Mouse (Mus musculus) liver, embryonic 12.5 days (tissue): Measurements from ENCODE around the gene Tiam1. TPM values are rescaled to one million over a fixed set of nuclear protein-coding genes. Genes with fewer than 3 reads are reported as not detected.

Experiments
- ATAC-seq: fragments of 200-750 bp; cut with Nextera tagmentation; 2 replicates; pipeline ENCODE4 v1.8.0; 2017; ENCODE audit warnings: moderate number of reproducible peaks, mild to moderate bottlenecking, moderate library complexity
- H3K27ac ChIP-seq: fragments of 300-500 bp; sonication (generic); 2 replicates; pipeline ENCODE4 v1.5.1; 2016; ENCODE audit warnings: mild to moderate bottlenecking
- H3K27me3 ChIP-seq: fragments of 300-500 bp; sonication (generic); replicated peaks from 2 replicates; pipeline ENCODE4 v1.6.1; 2016; ENCODE audit warnings: mild to moderate bottlenecking, moderate library complexity
- H3K36me3 ChIP-seq: fragments of 300-500 bp; sonication (generic); 2 replicates; pipeline ENCODE4 v1.6.1; 2016; ENCODE audit warnings: mild to moderate bottlenecking, moderate library complexity
- H3K4me1 ChIP-seq: fragments of 300-500 bp; sonication (generic); 2 replicates; pipeline ENCODE4 v1.6.1; 2016
- H3K4me2 ChIP-seq: fragments of 300-500 bp; sonication (generic); 2 replicates; pipeline ENCODE4 v1.6.1; 2016; ENCODE audit warnings: mild to moderate bottlenecking, moderate library complexity
- H3K4me3 ChIP-seq: fragments of 300-500 bp; sonication (generic); 2 replicates; pipeline ENCODE4 v1.5.1; 2016; ENCODE audit warnings: mild to moderate bottlenecking, moderate library complexity
- H3K9ac ChIP-seq: fragments of 300-500 bp; sonication (generic); 2 replicates; pipeline ENCODE4 v1.6.1; 2016; ENCODE audit warnings: mild to moderate bottlenecking, moderate library complexity
- H3K9me3 ChIP-seq: fragments of 300-500 bp; sonication (generic); replicated peaks from 2 replicates; pipeline ENCODE4 v1.6.1; 2016; ENCODE audit warnings: mild to moderate bottlenecking, moderate library complexity
- WGBS: fragments of 180-500 bp; shearing (Covaris S2); methylation state at CpG from one replicate; pipeline ENCODE4 v1.1.7; 2016; ENCODE audit not compliant: insufficient replicate concordance; 5-methylcytosine and 5-hydroxymethylcytosine counted together
- polyA plus RNA-seq: library from polyadenylated mRNA; unstranded; fragments of >200 nt; fragmentation: Nextera tagmentation; extraction: Ambion mirVana; gene quantifications from 2 replicates; pipeline ENCODE4 v1.2.1, GENCODE M21; 2016

Tiam1 gene
- polyA plus RNA-seq, 1 experiment from 2014 or later, result 9.7 TPM

DNA sequence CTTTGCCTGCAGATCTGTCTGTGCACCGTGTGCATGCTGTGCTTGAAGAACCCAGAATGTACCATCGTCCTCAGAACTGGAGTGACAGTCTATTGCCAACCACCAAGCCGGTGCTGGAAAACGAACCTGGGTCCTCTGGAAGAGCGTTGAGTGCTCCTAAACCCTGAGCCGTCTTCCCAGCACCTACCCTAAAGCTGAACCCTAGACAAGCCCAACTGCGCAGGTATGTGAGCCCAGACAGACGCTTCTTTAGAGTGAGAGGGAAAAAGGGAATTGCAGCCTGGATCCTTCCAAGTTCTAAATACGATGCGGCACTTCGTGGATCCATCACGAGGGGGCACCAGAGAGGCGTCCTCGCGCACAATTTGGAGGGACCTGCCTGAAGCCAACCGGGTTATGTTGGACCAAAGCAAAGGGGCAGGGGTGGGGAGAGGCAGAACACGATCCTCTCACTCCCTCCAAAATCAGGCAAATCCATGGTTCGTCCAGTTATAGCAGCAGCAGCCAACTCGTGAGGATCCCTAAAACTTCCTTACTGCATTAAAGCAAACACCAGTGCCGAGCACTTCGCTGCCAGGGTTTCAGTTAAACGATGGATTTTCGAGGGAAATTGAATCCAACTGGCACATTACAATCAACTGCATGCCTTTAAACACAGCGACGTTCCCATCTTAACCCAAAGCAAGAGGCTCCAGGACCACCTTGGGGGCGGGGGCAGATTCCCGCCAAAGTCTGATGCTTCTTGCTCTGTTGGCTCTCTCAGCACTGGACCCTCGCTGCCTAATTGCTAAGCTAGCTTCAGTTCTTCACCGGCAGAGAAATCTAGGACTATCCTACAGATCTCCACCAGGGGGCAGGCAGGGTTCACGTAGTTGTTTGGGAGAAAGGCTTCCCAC is 369.7 kb downstream of the Tiam1 start:
- peak; percentile 51 for ATAC-seq
- Histone ChIP-seq H3K9me3 (peaks cover 9% of the 10 kb centered on the region), H3K4me2 (peak overlapping the region; percentile 71), H3K4me1 (peaks cover 4% of the 10 kb centered on the region; the same call in 1 of the 2 replicates), H3K4me3 (peak overlapping the region; percentile 40), H3K27ac (no peak overlapping the region), H3K36me3 (no peaks in the 10 kb centered on the region), H3K9ac (no peak overlapping the region; the same call in 1 of the 2 replicates), H3K27me3 (peaks cover 6% of the 10 kb centered on the region)
- 9% methylated on average over 30 of the region's 30 CpGs for WGBS

DNA sequence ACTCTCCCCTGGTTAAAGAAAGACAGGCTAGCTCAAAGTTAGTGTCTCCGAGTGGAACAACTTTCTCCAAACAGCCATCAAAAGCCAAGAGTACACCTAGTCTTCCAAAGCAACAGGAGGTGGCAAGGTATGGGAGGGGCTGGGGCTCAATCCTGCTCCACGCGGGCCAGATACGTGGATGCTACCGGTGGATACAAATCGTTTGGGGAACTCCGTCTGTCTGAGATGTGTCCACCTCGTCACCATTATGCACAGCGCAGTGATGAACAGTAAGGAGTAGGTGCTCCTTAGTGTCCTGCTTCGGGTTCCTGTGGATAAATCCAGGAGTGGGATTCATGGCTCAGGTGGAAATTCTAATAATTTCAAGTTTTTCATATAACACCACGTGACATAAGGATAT is 377.6 kb downstream of the Tiam1 start:
- WGBS, result 69% methylated on average over 11 of the region's 11 CpGs
- Histone ChIP-seq H3K9ac (no peak overlapping the region), H3K9me3 (peaks cover 9% of the 10 kb centered on the region), H3K36me3 (no peaks in the 10 kb centered on the region), H3K4me3 (no peak overlapping the region), H3K4me1 (no peaks in the 10 kb centered on the region), H3K4me2 (no peak overlapping the region), H3K27me3 (no peaks in the 10 kb centered on the region), H3K27ac (no peak overlapping the region)
- no peak for ATAC-seq

DNA sequence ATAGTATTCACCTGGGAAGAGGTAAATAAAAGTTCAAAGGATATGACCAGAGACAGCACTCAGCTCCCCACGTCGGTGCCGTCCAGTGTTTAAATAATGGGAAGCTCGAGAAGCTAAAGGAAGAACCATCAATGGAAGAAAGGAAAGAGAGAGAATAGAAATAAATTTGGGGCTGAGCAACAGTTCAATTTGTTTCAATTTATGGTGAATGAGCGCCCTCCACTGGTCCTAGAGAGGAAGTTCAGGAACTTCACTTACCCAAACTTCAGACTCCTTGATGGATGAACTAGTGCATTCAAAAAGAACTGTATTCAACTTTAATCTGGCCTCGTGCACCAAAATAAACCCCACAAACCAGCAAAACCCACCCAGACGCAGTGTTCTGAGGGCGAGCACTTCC is 378.1 kb downstream of the Tiam1 start:
- 14% methylated on average over 8 of the region's 8 CpGs for WGBS
- Histone ChIP-seq H3K9me3 (peaks cover 9% of the 10 kb centered on the region), H3K9ac (no peak overlapping the region), H3K4me2 (no peak overlapping the region), H3K4me1 (no peaks in the 10 kb centered on the region), H3K27ac (no peak overlapping the region), H3K4me3 (no peak overlapping the region), H3K36me3 (no peaks in the 10 kb centered on the region), H3K27me3 (no peaks in the 10 kb centered on the region)
- no peak for ATAC-seq

DNA sequence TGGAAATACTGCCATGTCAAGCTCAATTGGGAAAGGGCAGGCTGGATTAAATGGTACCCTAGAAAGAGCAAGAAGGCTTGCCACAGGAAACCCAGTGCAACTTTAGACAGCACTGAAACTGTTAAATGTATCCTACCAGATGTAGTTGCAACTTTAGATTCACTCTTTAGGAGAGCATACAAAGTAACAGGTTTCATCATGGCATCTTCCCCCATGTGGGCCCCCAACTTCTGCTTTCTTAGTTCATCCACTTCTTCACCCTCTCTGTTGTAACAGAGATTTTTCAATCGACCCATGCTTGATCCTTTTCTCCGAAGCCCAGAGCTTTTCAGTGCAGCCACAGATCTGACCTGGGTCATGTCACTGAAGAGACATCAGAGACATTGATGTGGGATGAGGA is 379.8 kb downstream of the Tiam1 start:
- WGBS, result 51% methylated on average over 2 of the region's 2 CpGs
- Histone ChIP-seq H3K4me3 (no peak overlapping the region), H3K4me1 (no peaks in the 10 kb centered on the region)

DNA sequence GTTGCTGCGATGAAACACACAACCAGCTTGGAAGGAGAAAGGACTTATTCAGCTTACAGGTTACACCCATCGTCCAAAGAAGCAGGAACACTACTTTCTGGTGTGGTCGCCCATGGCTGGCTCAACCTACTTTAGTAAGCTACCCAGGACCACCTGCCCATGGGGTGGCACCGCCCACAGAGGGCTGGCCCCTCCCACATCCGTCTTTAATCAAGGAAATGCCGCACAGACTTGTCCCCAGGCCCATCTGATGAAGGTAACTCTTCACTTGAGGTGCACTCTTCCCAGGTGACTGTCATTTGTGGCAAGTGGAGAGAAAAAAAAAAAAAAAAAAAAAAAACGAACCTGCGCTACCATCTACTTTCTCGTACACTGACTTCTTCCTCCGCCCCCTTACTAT is 381.0 kb downstream of the Tiam1 start:
- WGBS, result 56% methylated on average over 10 of the region's 10 CpGs
- no peak for ATAC-seq
- Histone ChIP-seq H3K27ac (no peak overlapping the region), H3K4me1 (no peaks in the 10 kb centered on the region), H3K9me3 (no peaks in the 10 kb centered on the region), H3K9ac (no peak overlapping the region), H3K27me3 (no peaks in the 10 kb centered on the region), H3K4me2 (no peak overlapping the region), H3K36me3 (no peaks in the 10 kb centered on the region), H3K4me3 (no peak overlapping the region)

More for the DNA sequence above, 379.8 kb downstream of the Tiam1 start:
- H3K9me3 ChIP-seq, result no peaks in the 10 kb centered on the region
- no peak overlapping the region for H3K4me2 ChIP-seq
- H3K27me3 ChIP-seq, result no peaks in the 10 kb centered on the region
- no peaks in the 10 kb centered on the region for H3K36me3 ChIP-seq
- no peak for ATAC-seq
- H3K27ac ChIP-seq, result no peak overlapping the region
- H3K9ac ChIP-seq, result no peak overlapping the region

DNA sequence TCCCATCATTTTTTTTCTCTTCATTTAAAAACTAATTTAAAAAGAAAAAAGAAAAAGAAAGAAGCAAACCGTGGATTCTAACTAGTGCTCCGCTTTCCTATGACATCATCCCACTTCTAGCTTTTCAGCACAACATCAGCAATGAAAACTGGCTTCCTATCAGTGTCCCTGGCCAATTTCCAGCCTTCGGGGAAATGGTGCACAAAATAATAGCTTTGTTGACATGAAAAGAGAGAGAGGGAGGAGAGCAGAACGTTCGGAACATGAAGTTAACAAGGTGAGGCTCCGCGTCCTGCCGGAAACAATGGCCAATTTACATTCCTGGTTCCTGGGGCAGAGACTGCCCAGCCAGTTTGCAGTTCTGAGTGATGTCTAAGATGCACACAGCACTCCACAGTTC is 381.5 kb downstream of the Tiam1 start:
- no peak for ATAC-seq
- Histone ChIP-seq H3K9me3 (no peaks in the 10 kb centered on the region), H3K27ac (no peak overlapping the region)

DNA sequence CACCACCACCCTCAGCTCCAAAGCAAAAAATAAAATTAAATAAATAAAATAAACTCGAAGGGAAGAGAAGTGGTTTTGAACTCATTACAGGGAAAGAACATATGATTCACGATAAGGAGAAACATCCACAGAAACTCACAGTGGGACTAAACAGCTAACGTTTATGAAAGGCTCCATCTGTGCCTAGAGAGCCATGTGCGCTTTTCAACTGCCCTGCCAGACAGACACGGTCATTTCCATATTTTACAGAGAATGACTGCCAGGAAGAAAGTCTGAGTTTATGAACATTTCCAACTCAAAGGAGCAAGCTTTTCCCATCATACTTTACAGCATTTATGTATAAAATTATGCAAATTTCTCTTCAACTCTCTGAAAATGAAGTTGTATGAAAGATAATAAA is 386.2 kb downstream of the Tiam1 start:
- no peaks in the 10 kb centered on the region for H3K4me1 ChIP-seq
- no peak for ATAC-seq
- WGBS, result 69% methylated on average over 5 of the region's 5 CpGs
- no peak overlapping the region for H3K4me3 ChIP-seq
- no peaks in the 10 kb centered on the region for H3K9me3 ChIP-seq
- no peak overlapping the region for H3K9ac ChIP-seq
- H3K27ac ChIP-seq, result no peak overlapping the region
- H3K4me2 ChIP-seq, result no peak overlapping the region
- no peaks in the 10 kb centered on the region for H3K36me3 ChIP-seq
- no peaks in the 10 kb centered on the region for H3K27me3 ChIP-seq

More for the DNA sequence above, 381.5 kb downstream of the Tiam1 start:
- Histone ChIP-seq H3K4me1 (no peaks in the 10 kb centered on the region), H3K4me2 (no peak overlapping the region), H3K36me3 (no peaks in the 10 kb centered on the region), H3K27me3 (no peaks in the 10 kb centered on the region), H3K4me3 (no peak overlapping the region), H3K9ac (no peak overlapping the region)
- 73% methylated on average over 8 of the region's 8 CpGs for WGBS

DNA sequence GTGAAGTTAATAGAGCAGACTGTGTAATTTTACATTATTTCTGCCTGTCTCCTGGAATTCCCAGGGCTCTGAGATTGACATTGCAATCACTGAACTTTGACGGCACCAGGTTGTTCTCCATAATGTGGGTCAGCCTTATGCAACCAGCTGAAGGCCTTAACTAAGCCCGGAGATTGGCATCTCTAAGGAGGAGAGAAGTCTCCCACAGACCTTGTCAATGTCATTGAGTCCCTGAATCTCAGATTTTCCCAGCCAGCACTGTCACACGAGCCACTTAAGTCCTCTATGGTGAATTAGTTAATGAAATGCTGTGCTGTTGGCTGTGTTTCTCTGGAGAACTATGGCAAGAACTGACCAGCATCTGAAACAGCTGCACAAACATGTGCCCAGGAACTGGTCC is 388.9 kb downstream of the Tiam1 start:
- 64% methylated on average over 3 of the region's 3 CpGs for WGBS
- H3K36me3 ChIP-seq, result no peaks in the 10 kb centered on the region
- H3K4me3 ChIP-seq, result no peak overlapping the region
- ATAC-seq, result no peak
- 0 out of 2 replicates have a peak, but pooled peaks cover 6% of the 10 kb centered on the region for H3K9me3 ChIP-seq
- H3K27me3 ChIP-seq, result no peaks in the 10 kb centered on the region
- H3K4me1 ChIP-seq, result no peaks in the 10 kb centered on the region
- H3K9ac ChIP-seq, result no peak overlapping the region
- no peak overlapping the region for H3K4me2 ChIP-seq
- no peak overlapping the region for H3K27ac ChIP-seq

DNA sequence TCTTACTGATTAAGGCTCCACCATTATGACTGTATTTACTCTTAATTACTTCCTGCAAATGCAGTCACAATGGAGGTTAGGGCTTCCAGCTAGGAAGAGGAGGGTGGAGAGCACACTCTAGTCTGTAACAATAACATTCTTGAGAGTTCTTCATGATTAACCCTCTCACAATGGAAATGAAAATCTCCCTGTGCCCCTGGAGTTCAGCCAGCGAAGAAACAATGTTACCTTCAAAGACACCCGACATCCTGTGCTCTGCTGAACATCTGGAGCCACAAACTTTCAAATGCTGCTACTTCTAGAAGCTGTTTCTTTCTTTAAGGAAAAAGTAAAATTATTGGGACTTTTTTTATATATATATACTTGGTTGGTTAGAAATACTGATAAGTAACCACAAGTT is 395.7 kb downstream of the Tiam1 start:
- Histone ChIP-seq H3K9ac (no peak overlapping the region), H3K4me1 (no peaks in the 10 kb centered on the region), H3K27ac (no peak overlapping the region), H3K4me2 (no peak overlapping the region), H3K36me3 (no peaks in the 10 kb centered on the region), H3K4me3 (no peak overlapping the region), H3K27me3 (no peaks in the 10 kb centered on the region), H3K9me3 (0 out of 2 replicates have a peak, but pooled peaks cover 7% of the 10 kb centered on the region)
- ATAC-seq, result no peak
- WGBS, result 44% methylated on average over 2 of the region's 2 CpGs

DNA sequence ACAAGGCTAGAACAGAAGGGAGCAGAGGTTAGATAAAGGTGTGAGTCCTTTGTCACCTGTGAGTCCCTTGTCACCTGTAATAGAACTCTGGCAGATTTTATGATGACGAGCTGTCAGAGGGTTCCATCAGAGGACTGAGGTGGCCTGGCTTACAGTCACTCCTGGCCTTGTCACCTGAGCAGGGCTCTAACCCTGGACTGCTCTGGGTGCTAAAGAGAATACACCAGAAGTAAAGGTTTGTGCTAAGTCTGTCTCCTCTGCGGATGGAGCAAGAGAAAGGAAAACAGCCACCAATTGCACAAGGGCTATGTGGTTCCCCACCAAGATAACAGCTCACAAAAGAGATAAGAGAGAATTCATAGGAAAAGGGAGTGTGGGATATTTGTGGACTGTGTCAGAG is 404.0 kb downstream of the Tiam1 start:
- no peaks in the 10 kb centered on the region for H3K27me3 ChIP-seq
- H3K4me1 ChIP-seq, result no peaks in the 10 kb centered on the region
- no peak overlapping the region for H3K4me3 ChIP-seq
- 46% methylated on average over 2 of the region's 2 CpGs for WGBS
- H3K9me3 ChIP-seq, result no peaks in the 10 kb centered on the region
- no peak overlapping the region for H3K9ac ChIP-seq
- no peak for ATAC-seq
- H3K36me3 ChIP-seq, result no peaks in the 10 kb centered on the region
- no peak overlapping the region for H3K4me2 ChIP-seq
- no peak overlapping the region for H3K27ac ChIP-seq

DNA sequence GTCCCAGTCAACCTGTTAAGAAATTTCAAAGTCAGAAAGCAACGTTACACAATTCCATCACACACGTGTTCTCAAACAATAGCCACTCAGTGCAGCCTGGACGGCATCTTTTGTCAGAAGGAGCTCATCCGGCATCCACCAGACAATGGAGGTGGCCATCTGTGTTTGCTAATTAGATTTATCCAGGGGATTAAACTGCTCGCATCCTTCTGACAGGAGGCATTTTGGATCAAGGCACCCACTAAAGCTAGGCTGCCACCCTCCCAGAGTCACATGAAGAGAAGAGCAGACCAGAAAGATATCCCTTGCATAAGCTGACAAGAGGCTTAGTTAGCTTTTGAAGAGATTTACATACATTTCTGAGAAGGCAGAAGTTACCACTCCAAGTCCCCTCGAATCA is 404.6 kb downstream of the Tiam1 start:
- ATAC-seq, result no peak
- no peaks in the 10 kb centered on the region for H3K9me3 ChIP-seq
- H3K27me3 ChIP-seq, result no peaks in the 10 kb centered on the region
- no peak overlapping the region for H3K9ac ChIP-seq
- no peak overlapping the region for H3K4me3 ChIP-seq
- no peak overlapping the region for H3K27ac ChIP-seq
- H3K4me2 ChIP-seq, result no peak overlapping the region
- no peaks in the 10 kb centered on the region for H3K36me3 ChIP-seq
- H3K4me1 ChIP-seq, result no peaks in the 10 kb centered on the region
- WGBS, result 55% methylated on average over 6 of the region's 6 CpGs
